Mouse (Mus musculus): ENCODE data around the gene Slc17a8. TPM values are rescaled to one million over a fixed set of nuclear protein-coding genes. Genes with fewer than 3 reads are reported as not detected.
"Not testable (repeated sequence)": the region's sequence is repeated elsewhere in the genome, so short reads cannot be mapped to it uniquely, and the experiment has no call there.

Slc17a8 gene
- total RNA-seq, 2 experiments from 2014 or later: 0.04 TPM; not detected in 1

DNA sequence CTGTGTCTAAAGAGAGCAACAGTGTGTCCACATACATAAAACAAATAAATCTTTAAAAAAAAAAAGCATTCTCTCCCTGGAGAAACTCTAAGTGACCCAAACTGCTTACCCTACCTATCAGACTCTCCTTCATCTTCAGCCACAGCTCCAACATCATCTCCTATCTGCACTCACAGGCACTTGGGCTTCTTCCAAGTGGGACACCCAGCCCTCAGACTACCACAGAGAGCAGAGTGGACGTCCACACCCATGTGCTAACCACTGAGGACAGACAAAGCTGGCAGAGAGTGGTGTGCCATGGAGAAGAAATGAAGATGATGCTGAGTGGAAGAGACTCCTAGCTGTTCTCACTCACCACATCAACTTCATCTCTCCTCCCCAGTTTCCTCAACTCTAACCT lies 25.5 kb downstream of the Slc17a8 start:
- intact Hi-C loops (cut with DNase I; ENCODE audit: low total_unique reads): no loop called here
- DNase-seq: no peak

- DNase-seq: no peak
Observed at GRCm38 (mm10) chr10:89594309-89594708, 26.7 kb downstream of the Slc17a8 start.

DNA sequence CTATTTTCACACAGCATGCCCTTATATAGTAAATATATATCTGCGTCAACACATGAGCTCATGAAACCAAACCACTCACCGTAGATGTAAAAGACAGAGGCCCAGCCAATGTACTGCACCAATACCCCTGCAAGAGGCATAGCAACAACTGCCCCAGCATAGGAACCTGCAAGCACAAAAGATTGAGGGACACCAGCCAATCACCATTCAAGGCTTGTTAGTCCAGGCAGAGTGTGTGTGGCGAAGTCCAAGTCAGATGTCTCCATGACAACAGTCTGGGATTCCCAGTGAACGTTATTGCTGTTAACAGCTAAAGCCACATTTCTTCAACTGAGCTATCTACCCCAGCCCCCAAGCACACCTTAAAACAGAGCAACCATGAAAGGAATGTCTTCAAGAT lies 28.3 kb downstream of the Slc17a8 start:
- DNase-seq: no peak
- intact Hi-C loops (cut with DNase I; ENCODE audit: low total_unique reads): no loop called here

More at GRCm38 (mm10) chr10:89594309-89594708, 26.7 kb downstream of the Slc17a8 start:
- intact Hi-C loops (cut with DNase I; ENCODE audit: low total_unique reads): no loop called here

DNA sequence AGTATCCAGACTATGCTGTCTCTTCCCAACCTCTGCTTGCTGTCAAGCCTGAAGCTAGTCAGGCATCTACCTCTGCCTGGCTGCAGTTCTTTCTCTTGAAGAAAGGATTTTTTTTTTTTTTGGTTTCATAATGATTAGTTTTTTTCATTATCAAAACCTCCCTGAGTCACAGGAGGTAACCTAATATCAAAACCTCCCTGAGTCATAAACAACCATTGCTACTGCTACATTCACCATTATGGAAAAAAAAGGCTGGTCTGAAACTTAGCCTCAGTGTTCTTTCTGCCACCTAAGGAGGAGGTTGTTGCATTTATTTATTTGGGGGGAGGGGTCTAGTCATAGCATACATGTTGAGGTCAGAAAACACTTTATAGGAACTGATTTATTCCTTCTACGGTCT lies 31.2 kb downstream of the Slc17a8 start:
- intact Hi-C loops (cut with DNase I; ENCODE audit: low total_unique reads): no loop called here
- DNase-seq: no peak

GRCm38 (mm10) chr10:89588708-89589107 lies 32.3 kb downstream of the Slc17a8 start:
- no peak for DNase-seq
- intact Hi-C loops (cut with DNase I; ENCODE audit: low total_unique reads): no loop called here

DNA sequence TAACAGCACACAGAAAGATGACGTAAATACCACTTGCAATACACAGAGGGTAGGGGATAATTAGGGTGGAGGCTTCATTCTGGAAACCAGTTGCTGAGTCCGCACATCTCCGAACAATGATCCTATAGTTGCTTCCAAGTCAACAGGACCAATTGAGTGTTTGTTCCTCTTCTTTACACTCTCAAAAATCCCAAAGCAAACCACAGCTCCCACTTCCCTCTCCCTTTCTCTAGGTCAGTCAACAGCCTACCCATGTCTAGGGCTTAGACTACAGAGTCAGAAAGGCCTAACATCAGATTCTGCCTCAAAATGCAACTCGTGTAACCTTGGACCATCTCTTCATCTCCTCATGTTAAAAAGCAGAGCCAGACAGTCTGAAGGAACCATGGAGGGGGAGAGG lies 36.3 kb downstream of the Slc17a8 start:
- no peak for DNase-seq
- intact Hi-C loops (cut with DNase I; ENCODE audit: low total_unique reads): no loop called here

GRCm38 (mm10) chr10:89578801-89579200 lies 42.3 kb downstream of the Slc17a8 start:
- intact Hi-C loops (cut with DNase I; ENCODE audit: low total_unique reads): no loop called here
- no peak for DNase-seq

DNA sequence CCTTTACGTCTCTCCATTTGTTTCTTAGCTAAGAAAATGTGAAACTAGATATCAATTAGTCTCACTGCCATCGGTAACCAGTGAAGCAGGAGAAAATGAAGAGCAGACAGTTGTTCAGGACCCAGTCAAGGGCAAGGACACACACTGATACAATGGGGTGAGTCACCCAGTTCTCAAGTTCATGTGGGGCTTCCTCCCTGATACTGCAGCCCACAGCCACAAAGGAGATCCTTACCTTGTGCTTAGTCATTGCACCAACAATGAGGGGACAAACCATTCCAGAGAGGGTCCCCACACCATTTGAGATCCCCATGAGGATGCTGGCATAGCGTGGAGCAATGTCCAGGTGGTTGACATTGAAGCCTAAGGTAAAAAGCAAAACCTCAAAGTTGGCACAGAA lies 43.4 kb downstream of the Slc17a8 start:
- intact Hi-C loops (cut with DNase I; ENCODE audit: low total_unique reads): no loop called here
- no peak for DNase-seq

DNA sequence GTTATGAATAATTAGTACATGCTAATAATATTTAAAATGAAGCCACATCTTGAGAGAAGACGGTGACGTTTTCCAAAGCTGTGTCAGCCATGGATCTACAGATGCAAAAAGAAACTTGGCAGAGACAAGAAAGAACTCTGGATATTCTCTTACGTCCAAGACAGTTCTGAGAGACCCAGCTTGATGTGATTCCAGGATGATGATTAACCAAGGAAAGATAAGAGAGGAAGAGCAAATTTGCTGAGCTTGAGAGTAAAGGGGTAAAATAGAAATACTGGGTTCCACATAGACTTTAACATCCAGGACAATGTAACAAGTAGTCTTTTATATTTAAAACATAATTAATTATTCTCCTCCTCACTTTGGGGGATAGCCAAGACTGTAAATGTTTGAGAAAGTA lies 47.6 kb downstream of the Slc17a8 start:
- DNase-seq: no peak
- intact Hi-C loops (cut with DNase I; ENCODE audit: low total_unique reads): no loop called here

GRCm38 (mm10) chr10:89572946-89573345 lies 48.1 kb downstream of the Slc17a8 start:
- intact Hi-C loops (cut with DNase I; ENCODE audit: low total_unique reads): no loop called here
- no peak for DNase-seq

DNA sequence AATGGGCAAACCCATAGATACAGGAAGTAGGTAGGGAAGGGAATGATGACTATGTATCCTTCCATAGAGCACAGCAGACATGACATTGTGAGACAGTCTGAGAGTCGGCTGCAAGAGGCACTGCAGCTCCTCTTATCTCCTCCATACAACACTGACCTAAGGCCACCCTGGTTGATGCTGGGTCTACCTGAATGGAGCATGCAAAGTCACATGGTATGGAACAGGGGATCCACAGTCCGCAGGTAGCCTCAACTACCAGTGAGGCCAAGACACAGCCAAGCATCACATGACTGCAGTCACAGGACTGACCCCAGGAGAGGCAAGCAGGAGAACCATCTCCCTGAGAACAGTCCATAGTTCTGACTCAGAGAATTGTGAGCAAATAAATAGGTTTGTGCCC lies 53.7 kb downstream of the Slc17a8 start:
- no peak for DNase-seq
- intact Hi-C loops (cut with DNase I; ENCODE audit: low total_unique reads): no loop called here

- no peak for DNase-seq
- intact Hi-C loops (cut with DNase I; ENCODE audit: low total_unique reads): no loop called here
Observed at GRCm38 (mm10) chr10:89565301-89566022, 55.6 kb downstream of the Slc17a8 start.

GRCm38 (mm10) chr10:89562113-89562512 lies 58.9 kb downstream of the Slc17a8 start:
- no peak for DNase-seq
- intact Hi-C loops (cut with DNase I; ENCODE audit: low total_unique reads): no loop called here

DNA sequence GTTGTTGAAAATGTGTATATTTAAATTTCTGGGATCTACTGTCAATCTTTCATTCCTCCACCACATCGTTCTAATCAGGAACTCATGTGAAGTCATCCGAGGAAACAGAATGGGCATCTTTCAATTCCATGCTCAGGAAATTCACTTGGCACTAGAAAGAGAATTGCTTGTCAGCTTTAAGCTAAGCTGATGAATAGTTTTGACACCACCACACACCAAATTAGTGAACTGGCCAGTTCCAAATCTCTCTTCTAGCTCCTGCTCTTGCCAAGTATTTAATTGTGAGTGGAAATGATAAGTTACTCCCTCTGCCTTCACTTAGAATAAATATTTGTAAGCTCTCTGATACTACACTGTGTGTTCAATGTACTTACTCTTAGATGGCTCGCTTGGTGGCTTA lies 61.7 kb downstream of the Slc17a8 start:
- DNase-seq: no peak
- intact Hi-C loops (cut with DNase I; ENCODE audit: low total_unique reads): no loop called here

DNA sequence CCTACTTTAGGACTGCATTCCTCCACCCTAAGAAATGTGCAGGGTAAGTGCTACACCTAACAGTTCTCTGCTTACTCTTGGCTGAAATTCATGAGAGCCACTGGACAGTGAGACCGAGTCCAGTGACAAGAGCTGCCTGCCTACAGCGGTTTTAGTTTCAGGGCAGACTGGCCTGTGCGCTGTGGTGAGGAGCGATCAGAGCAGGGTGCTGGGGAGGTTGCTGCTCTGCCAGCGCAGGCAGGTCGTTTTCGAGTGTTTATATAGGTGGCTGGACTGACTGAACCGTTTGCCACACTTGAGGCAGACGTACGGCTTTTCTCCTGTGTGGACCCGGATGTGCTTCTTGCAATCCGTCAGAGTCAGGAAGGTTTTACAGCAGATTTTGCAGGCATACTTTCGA lies 66.2 kb downstream of the Slc17a8 start:
- DNase-seq; intact Hi-C loops (cut with DNase I; ENCODE audit: low total_unique reads): not testable (repeated sequence)

DNA sequence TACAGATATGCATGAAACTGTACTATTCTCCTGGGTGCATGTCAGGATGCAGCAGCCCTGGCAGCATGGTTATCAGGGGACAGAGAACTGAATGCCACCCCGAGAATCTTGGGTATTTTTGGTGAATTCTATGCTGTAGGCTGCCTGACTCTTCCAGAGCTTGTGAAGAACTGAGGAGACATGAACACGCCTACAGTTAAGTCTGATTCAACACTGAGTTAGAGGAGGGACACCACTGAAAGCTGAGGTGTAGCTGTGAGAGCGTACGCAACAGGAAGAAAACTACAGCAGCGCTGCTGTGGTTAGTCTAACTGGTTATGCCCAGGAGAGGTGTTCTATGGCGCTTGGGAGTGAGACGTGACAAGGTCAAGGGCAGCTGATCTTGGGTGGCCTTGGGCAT lies 67.2 kb downstream of the Slc17a8 start:
- DNase-seq; intact Hi-C loops (cut with DNase I; ENCODE audit: low total_unique reads): not testable (repeated sequence)

- intact Hi-C loops (cut with DNase I; ENCODE audit: low total_unique reads): no loop called here
- no peak for DNase-seq
Observed at GRCm38 (mm10) chr10:89553015-89553414, 68.0 kb downstream of the Slc17a8 start.

GRCm38 (mm10) chr10:89551657-89552056 lies 69.4 kb downstream of the Slc17a8 start:
- DNase-seq: no peak
- intact Hi-C loops (cut with DNase I; ENCODE audit: low total_unique reads): no loop called here

DNA sequence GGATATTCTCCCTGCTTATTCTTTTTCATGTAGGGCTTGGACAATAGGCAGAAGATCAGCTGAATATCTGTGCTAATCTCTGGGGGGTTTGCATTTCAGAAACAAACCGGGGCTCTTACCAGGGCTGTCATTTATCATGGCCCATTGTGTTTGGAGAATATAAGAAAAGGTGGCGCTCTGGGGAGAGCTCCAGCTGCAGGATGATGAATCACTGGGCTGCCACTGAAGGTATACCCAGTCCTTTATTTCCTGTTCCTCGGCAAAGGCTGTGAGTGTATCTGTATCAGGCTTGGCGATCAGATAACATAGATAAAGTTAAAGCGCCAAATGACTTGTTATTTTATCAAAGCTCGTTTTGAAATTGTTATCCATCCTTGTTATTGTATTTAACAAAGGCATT lies 73.0 kb downstream of the Slc17a8 start:
- intact Hi-C loops (cut with DNase I; ENCODE audit: low total_unique reads): no loop called here
- no peak for DNase-seq

DNA sequence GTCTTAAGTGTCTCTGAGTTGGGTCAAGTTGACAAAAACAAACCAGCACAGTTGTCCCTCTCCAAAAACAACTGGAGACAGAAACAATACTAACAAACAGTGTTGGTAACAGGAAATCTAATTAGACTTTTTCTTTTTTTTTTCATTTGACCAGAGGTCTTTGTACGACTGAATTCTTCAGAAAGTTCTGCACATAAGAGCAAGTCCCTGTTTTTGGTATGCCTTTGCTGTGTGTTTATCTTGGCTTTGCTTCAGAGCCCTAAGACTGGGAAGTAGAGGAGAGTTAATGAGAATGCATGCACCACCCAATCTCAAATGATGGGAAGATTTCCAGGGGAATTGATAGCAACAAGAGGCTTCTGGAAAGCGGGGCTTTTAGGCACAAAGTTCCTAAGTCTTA lies 74.1 kb downstream of the Slc17a8 start:
- intact Hi-C loops (cut with DNase I; ENCODE audit: low total_unique reads): no loop called here

GRCm38 (mm10) chr10:89543867-89544266 lies 77.2 kb downstream of the Slc17a8 start:
- DNase-seq: no peak
- intact Hi-C loops (cut with DNase I; ENCODE audit: low total_unique reads): no loop called here

More for the DNA sequence above, 74.1 kb downstream of the Slc17a8 start:
- no peak for DNase-seq

DNA sequence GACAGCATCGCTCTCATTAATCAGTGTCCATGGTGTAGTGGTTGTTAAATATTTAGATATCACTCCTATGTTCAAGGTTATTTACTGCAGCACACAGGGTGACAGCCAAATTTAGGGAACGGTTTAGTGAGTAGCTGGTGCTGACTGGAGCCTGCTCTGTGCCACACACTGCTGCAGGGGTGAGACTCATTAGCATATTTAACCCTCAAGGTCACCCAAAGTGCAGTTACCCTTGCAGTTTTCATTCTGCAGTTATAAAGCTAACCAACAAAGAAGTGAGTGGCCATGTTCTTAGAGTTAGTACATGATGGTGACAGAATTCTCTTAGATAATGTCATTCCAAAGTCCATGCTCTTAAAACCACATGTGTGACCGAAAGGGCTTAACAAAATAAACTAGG lies 78.7 kb downstream of the Slc17a8 start:
- intact Hi-C loops (cut with DNase I; ENCODE audit: low total_unique reads): no loop called here

More for the DNA sequence above, 78.7 kb downstream of the Slc17a8 start:
- no peak for DNase-seq

All from gastrocnemius, postnatal 14 days (tissue).